Mouse (Mus musculus): Measurements from ENCODE around the gene Klk11.

The Klk11 gene

DNA sequence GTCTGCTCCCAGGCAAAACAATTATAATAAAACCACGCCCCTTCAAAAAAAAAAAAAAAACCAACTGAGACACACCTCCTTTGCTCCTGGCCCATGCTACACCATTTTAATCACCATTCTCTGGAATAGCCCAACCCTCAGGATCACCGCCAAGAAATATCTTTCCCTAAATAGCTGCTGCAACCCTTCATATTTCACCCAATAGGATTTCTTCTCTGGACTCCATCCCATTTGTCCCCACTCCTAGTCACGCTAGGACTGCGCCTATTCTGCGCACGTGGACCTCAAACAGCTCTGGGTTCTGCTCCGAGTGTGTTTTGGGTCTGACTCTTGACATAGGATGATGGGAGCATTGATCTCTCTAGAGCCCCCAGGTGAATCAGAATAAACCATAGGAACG lies 22.0 kb downstream of the Klk11 start:
- no peak for DNase-seq (ENCODE audit: low spot score)

DNA sequence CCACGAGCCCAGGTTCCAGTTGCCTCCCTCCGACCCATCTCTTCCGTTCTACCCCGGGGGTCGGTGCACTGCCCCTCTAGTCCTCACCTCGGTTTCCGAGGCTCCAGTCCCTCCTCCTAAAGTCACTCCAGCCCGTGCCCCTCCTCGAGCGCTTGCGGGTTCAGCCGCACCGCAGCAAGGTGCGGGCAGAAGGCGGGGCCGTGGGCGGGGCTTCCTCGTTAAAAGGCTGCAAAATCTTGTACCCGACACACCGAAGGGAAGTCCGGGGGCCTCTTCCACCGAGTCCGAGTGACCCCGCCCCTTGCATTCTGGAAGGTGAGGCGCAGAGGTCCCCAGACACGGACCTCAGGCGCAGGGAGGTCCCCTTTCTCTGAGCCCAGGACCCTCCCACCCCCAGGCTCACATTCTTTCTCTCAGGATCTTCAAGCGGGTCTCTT lies 22.9 kb downstream of the Klk11 start, which contains the start of gene Klk8:
Gene Klk8, plus strand, starts transcription at position 245 of the 437 bp plus-strand sequence.
- DNase-seq (ENCODE audit: low spot score) = peak; percentile 28

DNA sequence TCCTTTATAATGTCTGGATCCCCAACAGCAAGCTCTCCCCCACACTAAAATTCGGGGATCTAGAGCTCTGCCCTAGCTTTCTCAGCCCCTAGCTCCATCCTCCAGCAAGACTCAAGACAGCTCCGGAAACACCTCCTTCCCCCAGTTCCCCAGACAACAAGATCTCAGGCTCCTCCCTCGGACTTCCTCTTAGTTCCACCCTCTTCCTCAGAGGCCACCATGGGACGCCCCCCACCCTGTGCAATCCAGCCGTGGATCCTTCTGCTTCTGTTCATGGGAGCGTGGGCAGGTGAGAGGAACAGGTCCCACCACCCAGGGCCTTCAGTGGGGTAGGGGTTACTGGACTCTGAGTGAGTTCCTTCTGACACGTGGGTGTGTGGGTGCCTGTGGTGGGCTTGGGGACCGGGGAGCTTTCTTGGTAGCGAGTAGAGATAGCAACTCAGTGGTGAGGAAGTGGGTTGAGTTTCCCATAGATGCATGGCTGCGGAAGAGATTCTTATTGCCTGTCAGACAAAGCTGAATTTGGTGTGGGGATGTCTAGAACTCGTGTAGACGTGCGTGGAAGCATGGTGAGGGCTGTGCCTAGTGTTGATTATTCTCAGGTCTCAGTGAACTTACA lies 23.5 kb downstream of the Klk11 start:
- DNase-seq (ENCODE audit: low spot score) = no peak

DNA sequence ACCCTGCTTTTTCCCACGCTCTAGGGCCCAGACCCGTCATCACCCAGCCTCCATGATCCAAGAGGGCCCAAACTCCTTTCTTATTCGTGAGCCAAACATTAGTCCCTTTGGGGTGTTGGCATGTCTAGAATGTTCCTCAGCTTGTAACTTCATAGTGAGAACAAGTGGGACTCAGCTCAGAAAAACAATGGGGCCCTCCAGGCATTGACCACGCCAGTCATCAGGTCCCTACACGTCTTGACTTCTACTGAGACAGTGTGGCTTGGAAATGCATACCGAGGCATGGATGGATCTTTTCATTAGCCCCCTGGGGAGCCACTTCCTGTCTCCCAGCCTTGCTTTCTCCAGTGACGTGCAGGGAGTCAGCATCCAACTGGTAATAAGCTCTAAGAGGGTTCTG lies 25.5 kb downstream of the Klk11 start:
- no peak for DNase-seq (ENCODE audit: low spot score)

DNA sequence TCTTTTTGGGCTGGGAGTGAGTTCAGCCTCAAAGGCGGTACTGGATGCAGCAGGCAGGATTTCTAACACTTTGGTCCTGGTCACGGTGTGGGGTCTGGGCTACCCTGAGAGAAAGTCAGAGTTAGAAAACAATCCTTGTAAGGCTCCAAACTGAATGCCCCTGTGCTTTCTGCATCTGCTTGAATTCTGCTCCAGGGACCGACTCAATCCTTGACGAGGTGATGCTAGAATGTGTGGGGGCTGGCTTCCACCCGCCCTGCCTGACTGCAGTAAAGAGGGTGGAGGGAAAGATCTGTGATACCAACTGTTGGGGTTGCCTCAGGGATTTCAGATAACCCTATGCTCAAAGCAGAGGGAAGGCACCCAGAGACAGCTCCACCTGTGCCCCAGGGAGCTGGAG lies 36.6 kb downstream of the Klk11 start, which contains the start of gene Klk7:
Gene Klk7, plus strand, starts transcription at position 301 of the 400 bp plus-strand sequence.
- no peak for DNase-seq (ENCODE audit: low spot score)

DNA sequence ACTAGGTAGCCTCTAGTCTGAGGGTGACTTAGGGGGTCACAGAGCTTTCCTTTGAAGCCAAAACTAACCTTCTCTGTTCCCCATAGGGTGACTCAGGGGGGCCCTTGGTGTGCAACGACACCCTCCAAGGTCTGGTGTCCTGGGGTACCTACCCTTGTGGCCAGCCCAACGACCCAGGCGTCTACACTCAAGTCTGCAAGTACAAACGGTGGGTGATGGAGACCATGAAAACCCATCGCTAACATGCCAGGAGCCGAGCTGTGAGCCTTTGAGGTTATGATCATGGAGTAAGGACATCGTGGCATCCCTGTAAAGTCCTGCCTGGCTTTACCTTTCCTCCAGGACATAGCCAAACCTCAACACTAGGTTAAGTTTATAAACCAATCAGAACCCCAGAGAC lies 40.8 kb downstream of the Klk11 start:
- DNase-seq (ENCODE audit: low spot score) = no peak

DNA sequence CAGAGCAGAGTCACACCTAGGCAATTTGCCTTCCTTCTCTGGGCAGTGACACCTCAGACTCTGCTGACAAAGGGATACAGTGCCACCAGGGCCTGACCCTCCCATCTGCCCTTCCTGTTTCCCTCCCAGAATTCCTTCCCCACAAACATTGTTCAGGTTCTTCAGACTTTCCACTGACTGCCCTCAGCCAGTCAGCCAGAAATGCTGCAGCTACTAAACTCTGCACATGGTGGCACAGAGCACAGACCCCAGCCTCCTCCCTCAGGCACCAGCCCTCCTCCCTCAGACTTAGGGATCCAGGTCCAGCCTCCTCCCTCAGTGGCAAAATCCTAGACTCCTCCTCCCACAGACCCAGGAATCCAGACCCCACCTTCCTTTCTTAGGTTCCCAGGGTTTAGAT lies 42.3 kb downstream of the Klk11 start:
- DNase-seq (ENCODE audit: low spot score) = no peak

DNA sequence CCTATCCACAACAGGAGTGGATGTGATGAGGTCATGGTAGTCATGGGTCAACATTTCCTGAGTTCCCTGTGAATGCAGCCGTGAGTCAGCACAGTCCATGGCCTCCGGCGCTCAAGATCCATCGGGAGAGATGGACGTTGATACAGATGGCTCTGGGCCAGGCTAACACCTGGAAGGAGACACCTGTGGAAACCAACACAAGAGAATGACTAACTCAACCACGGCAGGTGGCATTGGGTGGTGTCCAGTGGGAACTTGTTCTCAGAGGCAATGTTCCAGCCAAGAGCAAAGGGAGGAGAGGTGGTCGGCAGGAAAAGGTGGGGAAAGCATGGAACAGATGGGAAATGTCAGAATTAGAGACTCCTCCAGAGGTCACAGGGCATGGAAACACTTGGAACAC lies 47.2 kb downstream of the Klk11 start:
- DNase-seq (ENCODE audit: low spot score) = no peak

DNA sequence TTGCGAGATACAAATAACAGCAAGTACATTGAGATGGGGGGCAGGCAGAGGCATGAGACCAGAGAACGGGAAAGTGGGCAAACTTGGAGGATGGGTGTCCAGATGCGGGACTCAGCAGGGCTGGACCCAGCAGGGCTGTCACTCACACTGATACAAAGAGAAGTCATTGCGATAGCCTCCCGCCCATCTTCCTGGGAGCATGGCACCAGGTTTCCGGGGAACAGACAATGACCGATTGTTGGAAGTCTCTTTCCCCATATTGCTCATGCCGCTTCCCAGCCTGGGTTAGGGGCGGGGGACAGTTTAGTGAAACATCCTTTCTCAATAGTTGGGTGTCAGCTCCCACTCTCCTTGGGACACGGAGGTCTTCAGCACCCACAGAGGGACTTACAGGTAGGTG lies 49.8 kb downstream of the Klk11 start, which contains the start of gene Klk6:
Gene Klk6, plus strand, starts transcription at position 301 of the 400 bp plus-strand sequence.
- DNase-seq (ENCODE audit: low spot score) = no peak

DNA sequence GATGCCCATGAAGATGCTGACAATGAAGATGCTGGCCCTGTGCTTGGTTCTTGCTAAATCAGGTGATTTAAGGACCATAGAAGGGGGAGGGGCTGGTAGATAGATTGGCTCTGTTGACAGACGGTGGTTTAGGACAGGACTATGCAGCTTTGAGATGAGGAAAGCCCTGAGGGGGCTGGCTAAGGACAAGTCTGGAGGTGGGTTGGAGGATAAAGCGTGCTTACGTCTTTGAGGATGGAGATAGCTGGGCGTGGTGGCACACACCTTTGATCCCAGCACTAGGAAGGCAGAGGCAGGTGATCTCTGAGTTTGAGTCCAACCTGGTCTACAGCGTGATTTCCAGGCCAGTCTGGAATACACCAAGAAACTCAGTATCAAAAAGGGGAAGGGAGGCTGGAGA lies 51.7 kb downstream of the Klk11 start:
- no peak for DNase-seq (ENCODE audit: low spot score)

DNA sequence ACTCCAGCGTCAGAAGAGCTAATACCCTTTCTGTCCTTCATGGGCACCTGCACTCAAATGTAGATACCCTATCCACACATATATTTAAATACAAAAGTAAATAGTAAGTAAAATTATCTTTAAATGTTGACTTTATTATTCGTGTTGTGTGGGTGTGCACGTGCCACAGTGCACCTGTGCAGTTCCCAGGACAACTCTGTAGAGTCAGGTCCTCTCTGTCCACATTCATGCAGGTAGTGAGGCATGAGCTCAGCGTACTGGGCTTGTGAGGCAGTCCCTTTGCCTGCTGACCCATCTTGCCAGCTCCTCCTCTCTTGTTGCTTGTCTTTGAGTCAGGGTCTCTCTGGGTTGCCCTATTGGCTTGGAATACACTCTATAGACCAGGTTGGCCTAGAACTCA lies 53.3 kb downstream of the Klk11 start:
- no peak for DNase-seq (ENCODE audit: low spot score)

Data from urinary bladder, postnatal 25 days (tissue).